In the genomic region with DNA sequence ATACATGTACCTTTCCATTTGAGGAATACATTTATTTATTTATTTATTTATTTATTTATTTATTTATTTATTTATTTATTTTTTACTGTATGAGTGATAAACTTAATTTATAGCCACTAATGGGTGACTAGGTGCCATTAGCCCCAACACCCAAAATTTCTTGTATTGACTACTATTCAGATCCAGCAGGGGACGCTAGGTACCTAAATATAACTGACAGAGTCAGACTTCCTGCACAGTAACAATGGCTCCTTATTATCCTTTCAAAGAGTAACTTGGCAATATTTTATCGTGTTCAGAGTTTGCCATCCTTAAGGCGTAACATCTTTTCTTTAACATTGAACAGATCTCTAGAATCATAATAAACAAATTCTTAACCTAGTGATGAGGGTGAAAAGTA, we compare ENCODE assay signal across 9 mouse cellular contexts.
DNase-seq lines count a peak whose midpoint lies in the region; ATAC-seq and TF ChIP-seq lines count a peak whose summit lies in the region.
"Had no signal": no experiment of that assay in that cellular context is flagged by ENCODE, and none has a peak within 500 bp of the region (broad histone marks: within the 10 kb centered on the region; RNA-seq: fewer than 3 reads in every experiment).

No protein-coding gene starts in this region.

- H3K9ac ChIP-seq in liver, postnatal 0 days (replicated peaks), result no peak overlapping the region
- no peak overlapping the region for H3K9ac ChIP-seq in liver, embryonic 12.5 days
- H3K9ac ChIP-seq in heart, embryonic 11.5 days (ENCODE audit: low read depth, low read length), result no peak overlapping the region
- H3K9ac ChIP-seq: neural tube, embryonic 13.5 days had no signal

- ATAC-seq in liver, postnatal 0 days, result no peak
- no peak for ATAC-seq in liver, embryonic 12.5 days
- no peak for ATAC-seq in heart, embryonic 11.5 days (replicated peaks; ENCODE audit: insufficient number of reproducible peaks, low FRiP score, low TSS enrichment)

- no peaks in the 10 kb centered on the region for H3K9me3 ChIP-seq in liver, postnatal 0 days (ENCODE audit: low read length)
- no peaks in the 10 kb centered on the region for H3K9me3 ChIP-seq in liver, embryonic 12.5 days (replicated peaks)
- H3K9me3 ChIP-seq in heart, embryonic 11.5 days (replicated peaks; ENCODE audit: control insufficient read depth, low read length), result no peaks in the 10 kb centered on the region
- H3K9me3 ChIP-seq: neural tube, embryonic 13.5 days had no signal

- H3K27ac ChIP-seq in liver, postnatal 0 days (ENCODE audit: low read depth), result no peak overlapping the region
- H3K27ac ChIP-seq in liver, embryonic 12.5 days, result no peak overlapping the region
- no peak overlapping the region for H3K27ac ChIP-seq in heart, embryonic 11.5 days (ENCODE audit: low read depth, low read length)
- H3K27ac ChIP-seq: neural tube, embryonic 13.5 days had no signal

- peak; percentile 62 for TF ChIP-seq CTCF in liver, postnatal 0 days (IDR thresholded peaks at IDR 0.05; ENCODE audit: low read depth)

- H3K4me1 ChIP-seq in liver, postnatal 0 days (ENCODE audit: insufficient read depth), result no peaks in the 10 kb centered on the region
- no peaks in the 10 kb centered on the region for H3K4me1 ChIP-seq in liver, embryonic 12.5 days
- H3K4me1 ChIP-seq in heart, embryonic 11.5 days (ENCODE audit: control insufficient read depth, insufficient read depth, low read length), result no peaks in the 10 kb centered on the region
- H3K4me1 ChIP-seq: neural tube, embryonic 13.5 days had no signal

- H3K27me3 ChIP-seq in liver, postnatal 0 days (ENCODE audit: insufficient read depth, low read length), result no peaks in the 10 kb centered on the region
- H3K27me3 ChIP-seq in liver, embryonic 12.5 days (replicated peaks), result no peaks in the 10 kb centered on the region
- H3K27me3 ChIP-seq in heart, embryonic 11.5 days (ENCODE audit: control insufficient read depth, insufficient read depth, low read length), result no peaks in the 10 kb centered on the region
- H3K27me3 ChIP-seq: neural tube, embryonic 13.5 days had no signal

- WGBS in liver, postnatal 0 days (ENCODE audit: insufficient replicate concordance), result 48% methylated on average over 3 of the region's 3 CpGs
- WGBS in liver, embryonic 12.5 days (ENCODE audit: insufficient replicate concordance), result 63% methylated on average over 3 of the region's 3 CpGs
- 55% methylated on average over 3 of the region's 3 CpGs for WGBS in heart, embryonic 11.5 days (ENCODE audit: insufficient replicate concordance)

- no peak overlapping the region for H3K4me3 ChIP-seq in liver, postnatal 0 days (ENCODE audit: low read depth, low read length)
- H3K4me3 ChIP-seq in liver, embryonic 12.5 days, result no peak overlapping the region
- no peak overlapping the region for H3K4me3 ChIP-seq in heart, embryonic 11.5 days (ENCODE audit: low read depth, low read length)
- H3K4me3 ChIP-seq: neural tube, embryonic 13.5 days had no signal

- no peak overlapping the region for H3K4me2 ChIP-seq in liver, postnatal 0 days (ENCODE audit: low read depth, low read length)
- no peak overlapping the region for H3K4me2 ChIP-seq in liver, embryonic 12.5 days
- H3K4me2 ChIP-seq in heart, embryonic 11.5 days, result no peak overlapping the region
- H3K4me2 ChIP-seq: neural tube, embryonic 13.5 days had no signal

- no peak for TF ChIP-seq EP300 in liver, postnatal 0 days (IDR thresholded peaks at IDR 0.05; ENCODE audit: low read depth)

- H3K36me3 ChIP-seq in liver, postnatal 0 days (replicated peaks; ENCODE audit: insufficient read depth, low read length), result no peaks in the 10 kb centered on the region
- H3K36me3 ChIP-seq in liver, embryonic 12.5 days, result no peaks in the 10 kb centered on the region
- no peaks in the 10 kb centered on the region for H3K36me3 ChIP-seq in heart, embryonic 11.5 days (ENCODE audit: control insufficient read depth, insufficient read depth, low read length)
- H3K36me3 ChIP-seq: neural tube, embryonic 13.5 days had no signal

- peak; percentile 52 for DNase-seq in embryo, embryonic 10 days (ENCODE audit: low spot score)
- no peak for DNase-seq in embryo, embryonic 9.5 days (ENCODE audit: extremely low spot score)
- peak; percentile 11 for DNase-seq in liver, postnatal 0 days
- DNase-seq in NIH3T3 (ENCODE audit: low read depth), result peak; percentile 46
- DNase-seq in lung, postnatal 25 days (ENCODE audit: low spot score), result peak; percentile 7
- no peak for DNase-seq in spleen, postnatal 14 days (ENCODE audit: low spot score in 2 of 2)

Comparison
In these comparisons a context has a peak if more than half of its experiments do, and no peak if none do; other contexts are left out.
1. DNase-seq: peak in embryo, embryonic 10 days (single experiment), liver, postnatal 0 days (single experiment), NIH3T3 (single experiment) and lung, postnatal 25 days (single experiment); none in embryo, embryonic 9.5 days (single experiment) and spleen, postnatal 14 days (0 of 2).